Mouse (Mus musculus) mouse trophoblast stem cell (cell line): Measurements from ENCODE around the gene Unc93b1.

Source experiments
- in situ Hi-C, 2 experiments: fragments of 300-500 bp; cut with MseI, MboI; formaldehyde crosslinking; loops; 2 replicates in 1 of 2; 3 replicates in 1 of 2; pipeline ENCODE4 v1.15.1; 2025

Unc93b1 gene

DNA sequence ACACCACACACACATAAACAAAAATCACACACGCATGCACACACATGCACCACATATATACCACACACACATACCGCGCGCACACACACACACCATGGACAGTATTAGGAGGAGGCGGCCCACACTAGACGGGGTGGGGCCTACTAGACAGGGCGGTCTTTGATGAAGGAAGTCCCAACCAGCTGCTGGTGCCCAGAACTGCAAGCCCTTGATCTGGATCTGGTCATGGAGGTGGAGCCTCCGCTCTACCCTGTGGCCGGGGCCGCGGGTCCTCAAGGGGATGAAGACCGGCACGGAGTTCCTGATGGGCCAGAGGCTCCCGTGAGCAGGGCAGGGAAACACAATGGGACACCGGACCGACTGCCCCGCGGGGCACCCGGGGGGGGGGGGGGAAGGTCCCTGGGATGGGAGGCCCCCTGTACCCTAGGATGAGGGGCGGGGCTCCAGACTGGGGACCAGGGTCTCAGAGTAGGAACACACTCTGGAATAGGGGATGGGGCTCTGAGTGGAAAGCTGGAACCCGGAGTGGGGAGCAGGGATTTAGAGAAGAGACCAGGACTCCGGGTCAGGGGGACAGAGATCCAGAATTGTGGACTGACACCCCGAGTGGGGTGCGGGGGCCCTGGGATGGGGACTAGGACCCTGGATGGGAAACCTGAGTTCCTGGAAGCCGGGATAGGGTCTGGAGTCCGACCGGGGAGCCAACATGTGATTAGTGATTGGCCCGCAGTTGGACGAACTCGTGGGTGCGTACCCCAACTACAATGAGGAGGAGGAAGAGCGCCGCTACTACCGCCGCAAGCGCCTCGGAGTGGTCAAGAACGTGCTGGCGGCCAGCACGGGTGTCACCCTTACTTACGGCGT lies at the start of gene Unc93b1:
Unc93b1 (plus strand) TSS at position 155 of the 864 bp plus-strand sequence.
- in situ Hi-C loops, result no loop called here

DNA sequence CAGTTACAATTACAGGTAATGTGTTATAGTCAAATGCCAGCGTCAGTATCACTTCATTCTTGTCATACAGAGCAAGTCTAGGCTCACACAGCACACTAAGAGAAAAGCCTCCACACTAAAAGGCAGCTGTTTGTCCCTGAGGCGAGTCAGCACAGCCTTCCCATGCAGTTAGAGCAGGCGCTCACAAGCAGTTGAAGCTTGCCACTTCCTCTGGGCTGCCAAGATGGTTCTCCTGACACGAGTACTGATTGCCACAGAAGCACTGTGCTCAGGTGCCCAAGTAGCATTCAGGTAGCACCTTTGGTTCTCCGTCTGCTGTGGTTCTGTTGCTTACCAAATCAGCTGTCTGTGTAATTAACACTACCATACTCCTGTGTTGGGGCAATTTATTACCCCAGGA lies 45.9 kb upstream of the Unc93b1 start:
- in situ Hi-C loops, result no loop called here

DNA sequence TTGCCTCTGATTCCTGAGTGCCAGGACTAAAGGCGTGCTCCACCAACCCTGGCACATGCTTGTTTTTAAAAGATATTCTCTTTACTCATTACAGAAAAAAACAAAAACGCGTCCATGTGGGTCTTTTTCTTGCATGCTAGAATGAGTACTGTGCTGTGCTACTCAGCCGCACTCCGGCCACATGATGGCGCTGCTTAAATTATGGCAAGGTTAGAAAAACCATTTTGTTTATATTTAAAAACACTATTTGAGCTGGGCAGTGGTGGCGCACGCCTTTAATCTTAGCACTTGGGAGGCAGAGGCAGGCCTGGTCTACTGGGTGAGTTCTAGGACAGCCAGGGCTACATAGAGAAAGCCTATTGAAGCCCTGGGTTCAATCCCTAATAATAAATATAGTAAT lies 44.8 kb upstream of the Unc93b1 start:
- in situ Hi-C loops, result no loop called here

DNA sequence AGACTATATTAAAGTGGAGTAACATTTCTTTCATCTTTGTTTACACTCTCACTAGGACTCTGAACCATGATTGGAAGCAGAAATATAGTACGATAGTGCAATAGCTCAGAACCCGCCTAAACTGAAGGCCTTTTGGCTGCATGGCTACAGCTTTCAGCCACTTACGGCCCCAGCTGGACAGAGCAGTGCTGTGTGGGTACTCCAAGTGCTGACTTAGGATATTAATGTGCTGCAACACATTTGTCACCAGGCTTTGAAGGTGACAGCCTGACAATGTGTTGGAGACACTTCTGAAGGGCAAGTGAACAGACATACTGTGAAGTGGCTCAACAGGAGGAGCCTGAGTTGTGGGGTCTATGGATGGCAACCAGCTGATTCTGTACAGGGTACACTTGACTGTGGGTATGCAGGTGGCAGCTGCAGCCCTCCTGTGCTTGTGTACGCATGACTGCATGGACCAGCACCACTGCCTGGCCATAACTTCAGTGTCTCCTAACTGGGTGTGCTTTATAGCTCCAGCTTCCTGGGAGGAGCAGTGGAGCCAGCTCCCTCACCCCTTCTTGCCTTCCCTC lies 41.4 kb upstream of the Unc93b1 start:
- in situ Hi-C loops, result no loop called here

DNA sequence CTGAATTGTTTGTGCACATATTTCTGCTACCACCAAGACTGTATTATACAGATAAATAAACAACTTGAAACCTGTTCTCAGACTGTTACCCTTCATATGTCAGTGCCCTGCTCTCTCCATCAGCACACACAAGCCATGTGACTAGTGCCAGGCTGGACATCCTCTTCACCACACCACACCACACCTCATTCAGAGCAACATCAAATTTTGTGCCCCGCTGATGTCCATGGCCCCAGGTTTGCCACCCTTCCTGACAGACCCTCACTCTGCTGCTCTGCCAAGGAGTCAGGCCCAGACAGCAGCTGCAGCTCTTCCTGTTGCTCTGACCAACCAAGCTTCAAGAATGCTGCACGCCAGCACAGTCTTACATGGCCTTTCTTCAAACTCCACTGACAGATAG lies 40.7 kb upstream of the Unc93b1 start:
- in situ Hi-C loops, result no loop called here

DNA sequence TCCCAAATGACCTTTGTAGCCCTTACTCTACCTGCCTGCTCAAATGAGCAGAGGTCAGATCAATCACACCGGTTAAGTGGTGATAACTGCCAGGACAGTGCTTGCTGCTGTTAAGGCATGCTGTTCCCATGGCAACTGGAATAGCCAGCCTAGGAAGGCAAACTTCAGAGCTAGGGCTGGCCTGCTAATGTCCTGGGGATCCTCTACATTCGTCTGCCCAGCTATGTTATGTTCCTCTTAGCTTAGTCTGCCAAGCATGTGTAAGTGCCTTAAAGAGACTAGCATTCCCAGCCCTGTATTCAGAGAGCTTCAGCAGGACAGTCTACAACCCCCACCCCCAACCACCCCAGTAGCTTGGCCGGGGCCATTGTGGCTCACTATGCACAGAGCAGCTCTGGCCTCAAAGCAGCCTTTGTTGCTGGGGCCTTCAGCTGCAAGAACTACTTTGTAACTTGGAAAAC lies 39.8 kb upstream of the Unc93b1 start:
- in situ Hi-C loops, result no loop called here

DNA sequence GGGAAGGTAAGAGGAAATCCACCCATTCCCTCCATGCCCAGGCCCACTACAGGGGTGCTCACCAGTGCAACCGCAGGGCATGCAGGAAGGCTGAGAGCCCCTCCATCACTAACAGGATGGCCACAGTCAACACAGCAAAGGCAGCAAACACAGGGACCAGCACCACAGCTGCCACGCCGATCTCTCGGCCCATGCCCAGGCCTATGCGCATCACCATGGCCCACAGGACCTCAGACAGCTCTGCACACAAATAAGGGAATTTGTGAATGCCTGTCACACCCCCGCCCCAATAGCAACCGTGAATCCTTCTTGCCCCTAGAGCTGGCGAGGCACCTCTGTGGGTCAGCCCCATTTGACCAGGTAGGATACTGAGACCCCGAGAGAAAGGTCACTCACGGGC lies 38.8 kb upstream of the Unc93b1 start:
- in situ Hi-C loops, result no loop called here

DNA sequence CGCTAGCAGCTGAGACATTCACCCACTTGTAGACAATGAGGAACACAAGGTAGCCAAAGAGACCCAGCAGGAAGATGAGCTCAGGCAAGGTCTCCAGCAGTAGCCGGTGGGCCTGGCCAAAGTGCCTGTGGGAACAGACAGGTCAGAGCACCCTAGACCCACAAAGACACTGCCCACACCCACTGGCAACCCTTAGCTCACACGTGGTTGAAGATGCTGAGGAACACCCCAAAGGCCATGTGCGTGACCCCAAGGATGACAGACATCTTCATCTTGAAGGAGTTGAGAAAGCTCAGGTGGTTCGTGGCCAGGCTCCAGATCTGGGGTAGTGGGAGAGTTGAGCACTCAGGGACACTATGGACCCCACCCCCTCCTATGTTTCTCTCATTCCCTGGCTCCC lies 37.4 kb upstream of the Unc93b1 start:
- in situ Hi-C loops, result no loop called here

DNA sequence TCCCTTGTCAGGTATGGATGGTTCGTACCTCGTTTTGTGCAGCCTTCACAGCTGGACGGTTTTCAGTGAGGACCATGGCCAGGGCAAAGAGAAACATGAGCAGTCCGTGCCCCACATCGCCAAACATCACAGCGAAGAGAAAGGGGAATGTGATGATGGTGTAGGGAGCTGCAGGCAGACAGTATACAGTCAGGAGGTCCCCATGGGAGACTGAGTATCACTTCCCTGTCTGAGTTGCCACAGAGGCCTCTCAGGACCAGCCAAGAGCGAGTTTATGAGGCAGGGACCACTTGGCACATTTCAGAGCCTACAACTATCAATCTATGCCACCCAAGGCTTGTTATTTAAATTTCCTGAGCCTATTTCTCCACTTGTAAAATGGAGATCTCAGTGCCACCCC lies 36.0 kb upstream of the Unc93b1 start:
- in situ Hi-C loops, result no loop called here

DNA sequence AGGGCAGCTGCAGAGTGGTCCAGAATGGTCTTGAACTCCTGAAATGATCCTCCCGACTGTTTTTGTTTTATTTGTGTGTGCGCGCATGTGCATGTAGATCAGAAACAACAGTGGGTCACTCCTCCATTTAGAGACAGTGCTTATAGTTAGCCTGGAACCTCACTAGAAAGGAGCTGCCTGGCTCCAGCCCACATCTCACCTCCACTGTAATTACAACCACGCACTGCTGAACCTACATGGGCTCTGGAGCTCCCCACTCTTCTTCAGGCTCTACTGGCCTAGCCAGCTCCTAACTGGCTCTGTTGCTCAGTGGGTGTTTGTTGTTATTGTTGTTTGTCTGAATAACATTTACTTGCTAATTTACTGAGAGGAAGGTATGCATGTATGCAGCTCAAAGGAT lies 35.4 kb upstream of the Unc93b1 start:
- in situ Hi-C loops, result no loop called here

DNA sequence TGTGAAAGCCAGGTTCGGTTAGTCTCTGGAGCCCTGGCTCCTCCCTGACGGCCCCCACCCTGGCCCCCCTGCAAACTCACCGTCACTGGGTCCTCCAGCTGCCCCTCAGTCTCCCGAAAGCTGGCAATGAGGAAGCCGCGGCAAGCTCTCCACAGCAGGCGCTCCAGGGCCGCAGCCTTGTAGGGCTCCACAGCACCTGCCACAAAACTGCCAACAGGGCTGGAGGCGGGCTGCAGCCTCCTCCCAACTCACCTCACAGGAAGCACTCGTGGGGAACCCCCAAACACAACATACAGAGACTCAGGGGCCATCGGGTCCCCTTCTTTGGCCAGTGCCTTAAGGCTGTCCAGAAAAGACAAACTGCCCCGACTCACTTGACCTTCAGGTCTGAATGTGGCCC lies 32.0 kb upstream of the Unc93b1 start:
- in situ Hi-C loops, result no loop called here

DNA sequence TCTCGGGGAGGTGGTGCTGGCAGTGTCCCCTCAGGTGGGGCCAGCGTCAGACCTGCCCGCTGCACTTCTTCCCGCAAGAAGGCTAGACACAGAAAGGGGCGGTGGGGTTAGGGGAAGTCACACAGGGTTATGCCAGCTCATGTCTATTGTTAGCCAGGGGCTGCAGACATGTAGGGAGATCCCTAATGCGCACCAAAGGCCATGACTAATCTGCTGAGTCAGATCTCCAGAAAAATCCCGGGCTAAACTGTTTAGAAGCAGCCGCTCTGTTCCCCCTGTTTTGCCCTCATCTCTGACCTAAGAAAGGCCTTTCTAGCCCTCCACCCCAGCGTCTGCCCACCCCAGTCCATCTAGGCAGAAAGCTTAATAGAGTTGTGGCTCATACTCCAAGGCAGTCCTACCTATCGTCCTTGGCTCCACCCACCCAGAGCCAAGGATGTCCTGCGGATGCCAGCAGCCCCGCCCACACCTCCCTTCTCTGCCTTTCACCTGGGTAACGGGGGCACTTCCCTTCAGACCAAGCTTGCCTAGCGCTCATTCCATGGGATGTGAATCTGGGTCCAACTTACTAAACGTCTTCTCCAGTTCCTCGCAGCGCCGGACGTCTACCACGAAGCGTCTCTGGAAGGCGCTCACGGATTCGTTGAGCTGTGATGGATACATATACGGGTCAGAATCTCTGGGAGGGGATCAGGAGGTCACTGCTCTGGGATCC lies 31.2 kb upstream of the Unc93b1 start:
- in situ Hi-C loops, result no loop called here

DNA sequence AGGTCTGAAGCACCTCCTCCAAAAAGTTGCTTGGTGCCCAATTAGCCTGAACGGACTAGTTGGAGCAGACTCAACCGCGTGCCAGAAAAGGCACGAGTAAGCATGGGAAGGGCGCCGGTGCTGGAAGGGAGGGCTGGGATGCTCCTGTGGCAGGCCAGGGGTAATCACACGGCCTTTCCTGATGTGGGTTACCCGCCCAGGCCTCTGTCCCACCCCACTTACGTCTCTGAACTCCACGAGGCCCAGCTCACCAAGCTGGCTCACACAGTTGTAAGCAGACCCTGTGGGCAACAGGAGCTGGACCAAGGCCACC lies 30.7 kb upstream of the Unc93b1 start:
- in situ Hi-C loops, result no loop called here

DNA sequence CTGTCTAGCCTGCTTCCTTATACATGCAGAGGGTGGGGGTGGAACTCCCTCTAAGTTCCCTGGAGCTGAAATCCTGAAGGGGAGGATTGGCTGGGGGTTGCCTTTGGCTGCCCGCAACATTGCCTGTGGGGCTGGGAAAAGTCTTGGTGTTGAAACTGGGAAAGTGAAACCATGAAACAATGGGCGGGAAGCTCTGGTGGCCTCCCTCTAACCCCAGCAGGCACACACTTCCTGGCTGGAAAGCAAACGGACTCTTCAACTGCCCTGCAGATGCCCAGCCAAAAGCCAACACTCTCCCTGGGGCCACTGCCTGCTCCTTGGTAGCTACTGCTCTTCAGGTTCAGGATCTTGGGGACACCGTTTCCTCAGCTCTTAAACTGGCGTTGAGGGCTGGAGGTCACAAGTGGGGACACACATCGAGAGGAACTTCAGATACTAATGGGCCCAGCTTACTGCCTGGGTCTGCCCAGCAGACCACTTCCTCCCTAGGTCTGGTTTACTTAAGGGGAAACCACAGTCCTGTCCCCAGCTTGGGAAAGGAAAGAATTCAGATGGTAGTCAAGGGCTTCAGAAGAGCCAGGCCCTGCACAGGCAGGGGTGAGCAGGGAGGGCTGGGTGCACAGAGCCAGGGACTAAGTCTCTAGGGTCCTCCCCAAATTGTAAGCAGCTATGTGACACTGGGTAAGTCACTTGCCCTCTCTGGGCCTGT lies 29.6 kb upstream of the Unc93b1 start:
- in situ Hi-C loops, result no loop called here

DNA sequence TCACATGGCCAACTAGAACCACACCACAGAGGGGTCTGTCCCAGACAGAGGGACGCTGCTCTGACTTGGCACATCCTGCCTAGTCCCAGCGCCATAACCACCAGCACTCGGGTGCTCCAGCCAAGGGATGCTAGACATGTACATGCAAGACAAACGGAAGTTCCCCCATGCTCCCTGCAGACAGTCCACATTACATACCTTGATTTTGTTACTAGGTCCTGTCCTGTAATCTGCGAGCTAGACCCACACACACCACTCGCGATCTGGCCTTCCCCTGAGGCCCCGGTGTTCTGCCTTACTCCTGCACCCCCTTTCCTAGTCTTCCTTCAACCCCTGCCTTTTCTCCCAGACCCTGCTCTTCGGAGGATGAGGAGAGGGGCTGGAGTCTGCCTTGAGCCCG lies 28.7 kb upstream of the Unc93b1 start:
- in situ Hi-C loops, result no loop called here

DNA sequence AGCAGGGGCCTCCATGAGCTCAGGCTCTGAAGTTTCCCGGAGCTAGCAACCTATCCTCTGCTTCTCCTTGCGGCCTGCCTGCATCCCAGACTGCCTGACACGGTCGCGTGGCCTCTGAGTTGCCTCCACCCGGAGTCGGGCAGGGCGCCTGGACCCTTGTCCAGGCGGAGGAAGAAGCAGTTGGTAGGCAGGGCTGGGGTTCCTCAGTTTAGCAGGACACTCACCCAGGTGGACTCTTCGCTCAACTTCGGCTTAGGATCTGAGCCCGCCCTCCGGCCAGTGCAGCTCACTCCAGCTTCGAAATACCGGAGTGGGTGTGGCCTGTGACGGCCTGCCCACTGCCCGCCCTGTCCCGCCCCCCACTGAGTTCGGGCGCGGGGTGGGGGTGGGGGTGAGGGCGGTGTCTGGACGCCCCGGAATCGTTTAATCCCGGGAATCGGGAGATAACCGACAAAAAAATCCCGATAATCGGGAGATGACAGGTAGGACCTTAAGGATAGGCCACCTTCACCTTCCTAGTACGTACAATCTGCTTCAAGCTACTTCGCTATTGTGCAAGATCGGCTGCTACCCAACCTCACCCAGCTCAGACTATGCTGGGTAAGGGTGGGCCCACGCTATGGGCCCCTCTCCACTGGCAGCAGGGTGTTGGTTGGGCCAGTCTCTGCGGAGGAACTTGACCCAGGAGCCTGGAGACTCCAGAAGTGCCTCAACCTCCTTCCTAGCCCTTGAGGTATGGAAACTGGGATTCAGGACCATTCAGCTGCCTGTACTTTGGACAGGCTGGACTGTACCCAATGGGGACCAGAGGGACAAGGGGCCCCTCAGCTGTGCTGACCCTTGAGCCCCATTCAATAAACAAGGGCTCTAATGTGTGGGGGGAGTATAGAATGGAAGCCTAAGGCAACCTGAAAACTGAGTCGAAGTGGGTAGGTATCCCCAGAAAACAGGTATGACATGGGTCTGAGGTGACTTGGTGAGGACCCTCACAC lies 27.9 kb upstream of the Unc93b1 start, which contains the start of gene Tcirg1:
Tcirg1 (minus strand) TSS at position 339 of the 992 bp plus-strand sequence.
- in situ Hi-C loops, result no loop called here

DNA sequence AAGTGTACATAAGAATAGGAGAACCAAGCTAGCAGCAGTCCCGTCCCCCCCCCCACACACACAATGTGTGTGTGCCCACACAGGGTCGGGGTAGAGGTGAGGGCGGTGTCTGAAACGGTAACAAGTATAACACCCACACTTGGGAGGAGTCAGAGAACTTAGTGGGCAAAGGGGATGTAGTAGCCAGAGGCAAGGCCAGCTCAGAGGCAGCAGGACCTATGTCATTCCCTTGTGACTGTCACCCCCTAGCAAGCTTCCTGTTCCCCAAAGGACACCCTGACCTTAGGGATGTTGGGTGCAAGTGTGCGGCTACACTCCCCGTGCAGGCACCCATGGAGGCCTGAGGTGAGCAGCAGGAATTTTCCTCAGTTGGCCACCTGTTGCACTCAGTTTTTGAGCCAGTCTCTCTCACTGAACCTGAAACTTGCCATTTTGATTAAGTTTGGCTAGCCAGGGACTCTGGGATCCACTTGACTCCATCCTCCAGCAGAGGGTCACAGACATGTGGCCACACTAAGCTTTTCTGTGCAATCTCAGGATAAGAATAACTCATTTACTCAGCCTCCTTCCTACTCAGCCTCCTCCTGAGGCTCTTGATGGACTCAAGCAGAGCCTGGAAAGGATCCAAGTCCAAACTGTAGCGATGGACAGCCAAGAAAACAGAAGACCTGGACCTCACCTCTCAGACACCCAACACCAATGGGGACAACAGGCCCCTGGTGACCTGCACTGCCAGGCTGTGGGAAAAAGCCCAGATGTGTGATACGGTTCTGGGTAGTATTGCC lies 26.9 kb upstream of the Unc93b1 start:
- in situ Hi-C loops, result no loop called here

DNA sequence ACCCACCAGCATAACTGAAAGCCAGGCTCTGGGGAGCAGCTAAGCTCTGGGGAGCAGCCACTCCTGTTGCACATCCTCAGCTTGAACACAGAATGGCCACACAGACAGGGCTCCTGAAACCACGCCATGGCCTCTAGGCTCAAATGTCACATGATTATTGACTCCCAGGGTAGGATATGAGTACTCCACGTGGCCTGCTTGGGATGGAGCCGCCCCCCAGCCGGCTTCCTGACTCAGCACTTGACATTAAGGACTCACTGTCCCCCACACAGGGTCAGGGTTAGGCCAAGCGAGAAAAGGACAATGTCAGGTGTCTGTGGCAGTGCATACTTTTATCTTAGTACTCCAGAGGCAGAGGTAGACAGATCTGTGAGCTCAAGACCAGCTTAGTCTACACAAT lies 24.8 kb upstream of the Unc93b1 start:
- in situ Hi-C loops, result no loop called here

DNA sequence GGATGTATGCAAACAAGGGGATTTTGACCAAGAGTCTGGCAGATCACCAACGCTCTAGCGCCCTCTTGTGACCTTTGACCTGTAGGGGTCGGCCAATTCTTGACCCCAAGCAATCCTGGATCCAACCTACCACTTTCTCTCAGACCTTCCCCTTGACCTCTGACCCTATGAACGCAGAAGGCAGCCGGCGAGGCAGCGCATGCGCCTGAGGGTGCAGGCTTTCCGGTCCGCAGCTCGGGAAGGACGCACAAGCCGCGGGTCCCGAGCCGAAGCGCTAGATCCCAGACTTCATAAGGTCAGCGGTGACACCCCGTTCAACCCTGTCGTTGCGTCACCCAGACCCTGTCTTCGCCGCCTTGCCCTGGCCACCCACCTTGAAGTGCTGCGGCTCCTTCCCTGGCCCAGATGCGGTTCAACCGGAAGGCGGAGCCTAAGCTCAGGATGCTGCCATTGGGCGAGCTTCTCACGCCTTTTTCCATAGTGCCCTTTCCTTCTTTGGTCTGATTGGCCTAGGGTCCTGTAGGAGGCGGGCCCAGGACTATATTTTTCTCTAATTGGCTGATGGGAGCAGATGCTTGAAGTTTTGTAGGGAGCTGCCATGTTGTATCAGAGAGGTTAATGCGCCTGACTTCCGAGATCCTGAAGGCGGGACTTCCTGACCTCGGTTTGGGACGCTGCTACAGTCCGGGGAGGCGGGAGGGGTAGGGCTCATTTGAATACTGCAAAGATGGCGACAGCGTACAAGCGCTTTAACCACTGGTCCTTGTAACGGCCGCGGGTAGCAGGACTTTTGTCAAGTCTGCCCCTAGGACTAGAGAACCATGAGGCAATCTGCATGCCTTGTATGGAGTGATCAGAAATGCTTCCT lies 22.4 kb upstream of the Unc93b1 start, which contains the start of gene Ndufs8:
Ndufs8 (minus strand) TSS at position 438 of the 868 bp plus-strand sequence.
- in situ Hi-C loops, result no loop called here
